Mouse (Mus musculus): Measurements from ENCODE around the gene Nme4. TPM values are rescaled to one million over a fixed set of nuclear protein-coding genes. Genes with fewer than 3 reads are reported as not detected.
"Not testable (repeated sequence)": the region's sequence is repeated elsewhere in the genome, so short reads cannot be mapped to it uniquely, and the experiment has no call there.

Nme4 gene
- total RNA-seq, 2 experiments from 2014 or later, result 2.2 to 3.5 TPM

GRCm38 (mm10) chr17:26114461-26114860, 19.1 kb upstream of the Nme4 start:
- DNase-seq, result not testable (repeated sequence)

DNA sequence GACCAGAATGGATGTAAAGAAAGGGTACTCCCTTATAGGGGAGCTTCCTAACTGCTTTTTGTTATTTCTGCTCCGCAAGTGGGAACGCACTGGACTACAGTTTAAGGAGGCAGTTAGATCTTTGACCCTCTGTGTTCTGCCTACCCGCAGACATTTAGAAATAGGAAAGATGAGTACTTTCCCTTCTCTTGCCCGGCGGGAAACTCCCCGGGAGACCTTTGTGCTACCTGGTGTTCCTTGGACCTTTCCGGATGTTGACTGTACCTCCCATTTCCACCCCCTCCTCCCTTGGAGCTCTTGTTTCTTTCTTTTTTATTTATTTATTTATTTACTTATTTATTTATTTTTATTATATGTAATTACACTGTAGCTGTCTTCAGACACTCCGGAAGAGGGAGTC, 18.7 kb upstream of the Nme4 start:
- no peak for DNase-seq

GRCm38 (mm10) chr17:26113181-26113948, 18.0 kb upstream of the Nme4 start, which contains the start of gene Tmem8:
Gene Tmem8 (plus strand): TSS chr17:26113299.
- peak; percentile 84 to 90 for DNase-seq

- no peak for DNase-seq
Measured at GRCm38 (mm10) chr17:26112751-26113150, 17.3 kb upstream of the Nme4 start.

GRCm38 (mm10) chr17:26111722-26112121, 16.3 kb upstream of the Nme4 start:
- no peak for DNase-seq

- DNase-seq, result no peak
Measured at GRCm38 (mm10) chr17:26111024-26111423, 15.6 kb upstream of the Nme4 start.

DNA sequence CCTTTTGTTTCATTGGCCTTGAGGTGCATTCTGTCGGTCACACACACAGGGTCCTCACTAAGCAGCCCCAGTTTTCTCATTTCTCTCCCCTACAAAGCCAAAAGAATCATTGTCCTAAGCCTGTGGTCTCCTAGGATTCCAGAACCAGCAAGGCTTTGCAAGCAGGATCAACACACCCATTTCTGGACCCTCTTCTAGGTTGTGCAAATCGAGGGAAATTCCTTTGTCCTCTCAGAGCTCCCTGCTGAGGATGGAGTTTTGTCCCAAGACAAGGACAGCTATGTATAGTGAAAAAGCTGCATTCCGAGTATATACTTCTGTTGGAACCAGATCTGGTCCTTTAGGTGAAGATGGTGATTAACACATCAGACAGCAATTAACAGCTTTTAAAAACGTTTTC, 14.8 kb upstream of the Nme4 start:
- no peak for DNase-seq

GRCm38 (mm10) chr17:26105619-26106018, 10.2 kb upstream of the Nme4 start:
- no peak for DNase-seq

- DNase-seq, result peak; percentile 31 to 42
Measured at GRCm38 (mm10) chr17:26101478-26101877, 6.1 kb upstream of the Nme4 start.

- DNase-seq, result no peak
Measured at GRCm38 (mm10) chr17:26100166-26100565, 4.8 kb upstream of the Nme4 start.

- DNase-seq, result not testable (repeated sequence)
Measured at GRCm38 (mm10) chr17:26099316-26099715, 3.9 kb upstream of the Nme4 start.

- no peak for DNase-seq
Measured at GRCm38 (mm10) chr17:26098461-26098860, 3.1 kb upstream of the Nme4 start.

GRCm38 (mm10) chr17:26094531-26095110, 781 bp downstream of the Nme4 start:
- no peak for DNase-seq

GRCm38 (mm10) chr17:26089905-26090632, 5.3 kb downstream of the Nme4 start, which contains the start of gene Decr2:
Gene Decr2 (minus strand): TSS chr17:26090337.
- DNase-seq, result peak; percentile 94 to 95

- no peak for DNase-seq
Measured at GRCm38 (mm10) chr17:26087059-26087564, 8.3 kb downstream of the Nme4 start.

GRCm38 (mm10) chr17:26080867-26081266, 14.5 kb downstream of the Nme4 start:
- DNase-seq, result no peak

- DNase-seq, result no peak
Measured at GRCm38 (mm10) chr17:26078851-26079250, 16.6 kb downstream of the Nme4 start.

GRCm38 (mm10) chr17:26075246-26075645, 20.2 kb downstream of the Nme4 start:
- DNase-seq, result no peak

DNA sequence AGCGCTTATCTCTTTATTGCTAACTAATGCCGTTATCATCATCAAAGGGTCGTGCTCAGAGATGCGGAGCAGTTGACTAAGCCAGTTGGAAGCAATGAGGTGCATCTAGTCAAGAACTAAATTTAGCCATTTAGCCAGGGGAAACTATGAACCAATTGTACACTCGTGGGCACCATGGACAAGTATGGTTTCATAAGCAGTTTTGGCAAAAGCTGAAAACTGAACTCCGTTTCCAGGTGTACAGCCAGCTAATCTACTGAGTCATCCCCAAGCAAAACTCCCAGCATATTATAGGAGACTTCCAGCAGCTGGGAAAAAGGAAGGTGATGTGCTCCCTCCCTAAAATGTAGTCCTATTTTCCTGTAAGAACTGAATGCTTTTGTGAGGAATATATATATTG, 25.3 kb downstream of the Nme4 start:
- DNase-seq, result no peak

DNA sequence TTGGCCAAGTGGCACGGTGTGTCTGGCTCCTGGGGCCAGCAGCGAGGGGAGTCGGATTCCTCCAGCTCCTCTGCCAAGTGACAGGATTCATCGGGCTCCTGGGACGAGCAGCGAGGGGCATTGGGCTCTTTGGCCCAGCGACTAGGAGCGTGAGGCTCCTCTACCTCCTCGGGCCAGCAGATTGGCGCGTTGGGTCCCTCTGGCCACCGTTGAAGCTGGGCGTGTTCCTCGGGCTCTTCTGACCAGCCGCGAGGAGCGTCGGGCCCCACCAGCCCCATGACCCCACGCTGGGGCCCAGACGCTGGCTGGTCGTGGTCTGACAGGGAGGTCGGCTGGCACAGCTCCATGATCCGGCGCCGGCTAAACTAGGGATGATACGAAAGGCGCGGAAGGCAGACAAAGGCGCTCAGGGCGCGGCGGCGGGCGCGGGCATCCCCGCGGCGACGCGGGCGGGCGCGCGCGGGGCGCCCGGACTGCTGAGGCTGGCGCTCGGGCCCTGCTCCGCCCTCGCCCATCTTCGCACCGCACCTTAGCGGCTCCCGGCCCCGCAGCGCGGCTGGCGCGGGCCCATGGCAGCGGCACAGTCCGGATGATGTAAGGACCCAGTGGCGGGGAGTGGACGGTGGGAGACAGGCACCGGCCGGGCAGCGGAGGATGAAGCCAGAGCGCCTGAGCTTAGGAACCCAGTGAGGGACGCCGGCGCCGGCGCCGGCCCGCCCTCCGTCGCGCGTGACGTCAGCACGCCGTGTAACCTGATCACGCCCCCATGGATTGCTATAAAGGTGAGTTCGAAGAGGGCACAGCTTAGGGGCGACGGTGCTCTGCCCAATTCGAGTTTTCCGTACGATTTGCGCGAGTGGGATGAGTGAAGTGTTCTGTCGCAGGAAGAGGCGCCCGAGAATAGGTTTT, 26.3 kb downstream of the Nme4 start, which contains the start of gene Rab11fip3:
Gene Rab11fip3 (minus strand): TSS at position 725 of the 909 bp plus-strand sequence.
- DNase-seq, result peak; percentile 87 to 90

DNA sequence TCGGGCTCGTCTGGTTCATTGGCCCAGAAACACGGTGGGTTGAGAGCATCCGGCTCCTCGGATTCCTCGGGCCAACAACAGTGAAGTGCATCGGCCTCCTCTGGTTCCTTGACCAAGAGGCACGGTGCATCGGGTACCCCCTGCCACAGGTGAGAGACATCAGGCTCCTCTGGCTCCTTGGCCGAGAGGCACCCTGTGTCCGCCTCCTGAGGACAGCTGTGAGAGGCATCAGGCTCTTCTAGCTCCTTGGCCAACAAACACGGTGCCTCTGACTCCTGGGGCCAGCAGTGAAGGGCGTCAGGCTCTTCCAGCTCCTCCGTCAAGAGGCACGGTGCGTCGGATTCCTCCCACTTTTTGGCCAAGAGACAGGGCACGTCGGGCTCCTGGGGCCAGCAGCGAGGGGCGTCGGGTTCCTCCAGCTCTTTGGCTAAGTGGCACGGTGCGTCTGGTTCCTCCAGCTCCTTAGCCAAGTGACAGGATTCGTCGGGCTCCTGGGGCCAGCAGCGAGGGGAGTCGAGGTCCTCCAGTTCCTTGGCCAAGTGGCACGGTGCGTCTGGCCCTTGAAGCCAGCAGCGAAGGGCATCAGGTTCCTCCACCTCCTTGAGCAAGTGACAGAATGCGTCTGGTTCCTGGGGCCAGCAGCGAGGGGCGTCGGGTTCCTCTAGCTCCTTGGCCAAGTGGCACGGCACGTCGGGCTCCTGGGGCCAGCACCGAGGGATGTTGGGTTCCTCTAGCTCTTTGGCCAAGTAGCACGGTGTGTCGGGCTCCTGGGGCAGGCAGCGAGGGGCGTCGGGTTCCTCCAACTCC, 27.2 kb downstream of the Nme4 start:
- DNase-seq, result peak; percentile 3 to 9
